Mouse (Mus musculus): ENCODE data around the gene Tmem232.
"Not testable (repeated sequence)": the region's sequence is repeated elsewhere in the genome, so short reads cannot be mapped to it uniquely, and the experiment has no call there.

Gene Tmem232

DNA sequence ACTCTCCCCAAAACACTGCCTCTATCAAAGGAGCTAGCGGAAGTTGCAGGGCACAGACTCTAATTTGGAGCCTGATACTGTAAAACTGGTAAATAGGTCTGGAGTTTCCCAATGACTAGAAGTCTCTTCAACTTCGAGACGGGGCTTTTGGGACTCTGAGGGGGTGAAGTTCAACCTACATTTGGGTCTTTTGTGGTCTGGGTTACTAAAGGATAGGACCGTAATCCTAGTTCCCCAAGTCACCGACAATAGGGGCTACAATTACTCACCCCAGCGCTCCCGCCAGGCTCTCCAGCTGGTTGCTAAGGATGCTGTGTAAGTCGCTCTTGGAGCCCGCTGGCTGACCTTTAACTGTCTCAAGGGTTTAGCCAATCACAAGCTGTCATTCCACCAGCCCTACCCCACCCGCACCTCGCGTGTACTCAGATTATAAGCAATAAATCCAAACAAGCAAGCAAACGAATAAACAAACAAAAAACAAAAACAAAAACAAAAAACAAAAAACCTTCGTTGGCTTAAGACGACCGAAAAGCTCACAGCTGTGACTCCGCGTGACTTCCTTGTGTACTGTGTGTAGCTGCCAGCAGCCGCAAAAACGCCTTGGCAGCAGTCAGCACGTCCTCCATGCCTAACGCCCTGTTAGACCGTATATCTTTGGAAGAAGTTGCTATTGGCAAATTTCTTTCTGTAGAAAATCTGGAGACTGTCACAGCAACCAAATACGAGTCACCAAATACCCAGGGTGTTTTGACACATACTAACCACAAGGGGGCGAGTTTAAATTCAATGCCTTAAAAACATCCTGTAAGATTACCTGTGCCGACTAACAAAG lies at the start of gene Tmem232:
TSS of gene Tmem232 (minus strand) at position 342 of the 832 bp plus-strand sequence.
- DNase-seq: peak; percentile 34 to 37

- no peak for DNase-seq
These were observed 46.3 kb upstream of the Tmem232 start for GRCm38 (mm10) chr17:65586892-65587291.

GRCm38 (mm10) chr17:65581440-65581839 lies 40.9 kb upstream of the Tmem232 start:
- DNase-seq: no peak

DNA sequence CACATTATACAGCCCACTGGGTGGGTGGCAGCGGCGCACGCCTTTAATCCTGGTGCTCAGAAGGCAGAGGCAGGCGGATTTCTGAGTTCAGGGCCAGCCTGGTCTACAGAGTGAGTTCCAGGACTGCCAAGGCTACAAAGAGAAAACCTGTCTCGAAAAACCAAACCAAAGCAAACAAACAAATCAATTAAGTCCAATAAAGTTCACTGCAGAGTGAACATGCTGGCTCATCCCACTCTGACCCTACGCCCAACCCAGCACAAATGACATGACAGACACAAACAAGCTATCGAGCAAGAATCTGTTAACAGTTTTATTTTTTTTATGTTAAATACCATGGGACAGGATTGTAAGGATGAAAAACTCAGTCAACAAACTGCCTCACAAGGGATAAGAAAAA lies 39.2 kb upstream of the Tmem232 start:
- no peak for DNase-seq

GRCm38 (mm10) chr17:65575339-65575738 lies 34.8 kb upstream of the Tmem232 start:
- peak; percentile 20 to 26 for DNase-seq

DNA sequence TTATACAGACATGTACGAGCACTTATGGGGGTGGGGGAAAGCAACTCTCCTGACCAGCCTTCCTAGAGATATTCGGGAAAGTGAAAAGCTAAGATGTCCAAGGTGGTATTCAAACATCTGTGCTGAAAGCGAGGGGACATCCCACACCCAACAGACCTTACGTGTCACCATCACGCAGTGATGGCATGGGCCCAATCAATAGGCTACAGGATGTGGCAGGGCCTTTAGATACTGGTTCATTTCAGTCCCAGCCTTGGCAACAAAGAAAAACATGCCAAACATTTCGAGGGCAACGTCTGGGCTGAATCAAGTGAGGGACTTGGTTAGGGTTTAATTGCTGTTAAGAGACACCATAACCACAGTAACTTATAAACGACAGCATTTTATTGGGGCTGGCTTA lies 34.3 kb upstream of the Tmem232 start:
- DNase-seq: no peak

GRCm38 (mm10) chr17:65571866-65572265 lies 31.3 kb upstream of the Tmem232 start:
- no peak for DNase-seq

- no peak for DNase-seq
These were observed 30.9 kb upstream of the Tmem232 start for GRCm38 (mm10) chr17:65571466-65571865.

GRCm38 (mm10) chr17:65564189-65564588 lies 23.6 kb upstream of the Tmem232 start:
- no peak for DNase-seq

GRCm38 (mm10) chr17:65563345-65563744 lies 22.8 kb upstream of the Tmem232 start:
- DNase-seq: no peak

DNA sequence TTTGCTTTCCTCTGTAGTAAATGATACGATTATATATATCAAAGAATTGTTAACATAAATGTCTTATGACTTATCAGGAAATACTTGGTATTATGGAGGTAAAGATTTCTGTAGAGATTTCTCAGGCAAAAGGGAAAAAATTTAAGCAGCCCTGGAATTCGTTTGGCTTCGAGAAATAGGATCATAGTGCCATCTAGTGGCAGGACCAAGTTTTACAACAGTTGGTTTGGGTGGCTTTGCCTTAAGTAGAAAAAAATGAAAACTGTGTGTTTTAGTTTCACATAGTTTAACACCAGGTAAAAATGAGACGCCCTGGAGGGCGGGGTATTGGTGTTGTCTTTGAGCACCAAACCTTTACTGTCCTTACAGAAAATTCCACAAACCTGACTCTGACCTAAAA lies 22.2 kb upstream of the Tmem232 start:
- peak; percentile 65 to 70 for DNase-seq

GRCm38 (mm10) chr17:65561361-65562015 lies 20.9 kb upstream of the Tmem232 start:
- no peak for DNase-seq

- DNase-seq: peak; percentile 60 to 64
These were observed 18.7 kb upstream of the Tmem232 start for GRCm38 (mm10) chr17:65559273-65559672.

DNA sequence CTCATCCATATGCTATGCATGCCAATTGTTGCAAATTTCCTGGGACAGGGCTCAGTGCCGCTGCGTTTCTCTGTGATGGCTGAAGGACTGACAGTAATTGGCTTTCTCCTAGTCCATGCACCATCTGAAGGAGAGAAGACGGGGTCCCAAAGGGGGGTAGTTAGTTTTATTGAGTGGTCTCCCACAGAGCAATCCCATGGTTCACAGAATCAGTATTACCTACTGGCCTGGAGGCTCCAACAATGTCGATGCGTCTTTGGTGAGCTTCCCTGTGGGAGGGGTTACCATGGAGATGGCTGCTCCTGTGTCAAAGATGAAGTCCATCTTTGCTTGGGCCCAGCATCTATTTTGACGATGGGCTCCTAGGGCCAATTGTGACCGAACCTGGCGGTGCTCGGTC lies 18.2 kb upstream of the Tmem232 start:
- no peak for DNase-seq

- DNase-seq: peak; percentile 53
These were observed 17.6 kb upstream of the Tmem232 start for GRCm38 (mm10) chr17:65558217-65558616.

- no peak for DNase-seq
These were observed 16.6 kb upstream of the Tmem232 start for GRCm38 (mm10) chr17:65557212-65557611.

DNA sequence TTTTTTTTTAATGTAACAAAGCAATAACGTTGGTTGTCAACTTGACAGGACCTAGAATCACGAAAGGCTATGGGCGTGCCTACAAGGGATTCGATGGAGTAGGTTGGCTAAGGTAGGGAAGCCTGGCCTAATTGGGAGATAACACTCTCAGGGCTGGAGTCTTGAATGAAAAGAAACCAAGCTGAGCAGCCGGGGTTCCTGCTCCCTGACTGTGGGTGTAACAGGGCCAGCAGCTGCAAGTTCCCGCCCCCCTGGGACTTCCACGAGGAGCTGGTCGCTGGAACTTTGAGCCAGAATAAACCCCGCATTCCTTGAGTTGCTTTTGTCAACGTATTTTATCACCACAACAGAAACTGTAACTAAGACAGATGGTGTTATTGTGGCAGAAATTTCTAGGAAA lies 16.2 kb upstream of the Tmem232 start:
- no peak for DNase-seq

DNA sequence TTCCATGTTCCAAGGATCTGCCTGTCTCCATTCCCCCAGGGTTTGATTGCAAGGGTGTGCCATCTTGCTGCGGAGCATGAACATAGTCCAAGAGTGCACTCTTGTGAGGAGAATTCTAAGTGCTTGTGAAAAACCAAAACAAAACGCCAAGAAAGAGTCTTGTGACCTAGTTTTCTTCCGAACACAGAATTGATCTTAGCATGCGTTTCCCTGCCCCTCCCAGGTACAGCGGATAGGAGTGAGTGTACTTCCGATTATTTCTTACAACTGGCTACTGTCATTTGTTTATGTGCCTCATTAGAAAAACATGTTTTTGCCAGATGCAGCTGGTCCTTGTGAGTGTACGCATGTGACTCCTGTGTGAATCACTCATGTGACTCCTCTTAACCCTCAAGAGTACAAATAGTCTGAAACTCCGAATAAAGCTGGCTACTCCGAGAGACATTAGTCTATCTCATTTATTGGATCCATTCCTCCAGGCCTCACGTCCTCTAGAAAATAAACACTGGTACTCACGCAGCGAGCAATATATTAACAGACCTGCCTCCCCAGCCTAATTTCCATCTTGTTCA lies 11.9 kb upstream of the Tmem232 start:
- DNase-seq: no peak

DNA sequence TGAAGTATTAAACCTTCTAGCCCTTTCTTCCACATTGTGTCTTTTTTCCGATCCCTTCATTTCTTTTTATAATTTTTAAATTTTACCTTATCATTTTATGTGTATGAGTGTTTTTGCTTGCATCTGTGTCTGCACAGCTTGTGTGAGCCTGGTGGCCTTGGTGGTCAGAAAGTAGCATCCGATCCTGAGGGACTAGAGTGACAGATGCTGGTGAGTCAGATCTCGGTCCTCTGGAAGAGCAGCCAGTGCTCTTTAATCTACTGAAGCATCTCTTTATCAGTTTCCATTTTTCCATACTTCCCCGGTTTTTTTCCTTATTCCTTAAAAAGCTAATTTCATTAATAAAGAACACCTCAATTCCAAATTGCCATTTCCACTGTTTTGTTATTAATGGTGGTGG lies 9.8 kb upstream of the Tmem232 start:
- DNase-seq: no peak

DNA sequence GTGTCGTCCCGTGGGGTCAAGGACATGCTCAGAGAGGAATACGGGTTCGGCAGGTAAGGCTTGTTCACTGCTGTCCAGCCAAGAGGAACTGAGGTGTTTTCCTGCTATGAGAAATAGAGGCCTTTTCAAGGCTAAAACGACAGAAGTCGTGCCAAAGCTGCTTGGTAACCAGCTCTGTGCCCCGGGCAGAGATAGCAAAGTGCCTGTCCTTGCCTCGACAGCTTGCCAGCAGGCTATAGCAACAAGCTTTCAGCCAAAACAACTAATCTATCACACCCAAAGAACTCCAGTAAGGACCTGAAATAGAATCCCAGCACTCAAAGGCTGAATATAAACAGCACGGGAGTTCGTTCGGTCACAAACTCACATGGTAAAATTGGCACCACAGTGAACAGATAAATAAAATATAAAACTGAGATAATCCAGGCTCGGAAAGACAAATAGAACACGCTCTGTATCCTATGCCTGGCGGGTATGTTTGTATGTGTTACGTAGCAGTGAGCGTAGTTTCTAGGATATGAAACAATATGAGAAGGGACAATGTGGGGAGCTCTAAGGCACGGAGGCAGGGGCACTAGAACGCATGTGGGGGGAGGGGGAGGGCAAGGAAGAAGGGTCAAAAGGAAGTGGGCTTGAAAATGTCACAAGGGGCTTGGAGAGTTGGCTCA lies 8.2 kb upstream of the Tmem232 start:
- no peak for DNase-seq

GRCm38 (mm10) chr17:65546221-65546620 lies 5.6 kb upstream of the Tmem232 start:
- DNase-seq: not testable (repeated sequence)

GRCm38 (mm10) chr17:65536156-65536555 lies 4.4 kb downstream of the Tmem232 start:
- peak; percentile 51 to 54 for DNase-seq

DNA sequence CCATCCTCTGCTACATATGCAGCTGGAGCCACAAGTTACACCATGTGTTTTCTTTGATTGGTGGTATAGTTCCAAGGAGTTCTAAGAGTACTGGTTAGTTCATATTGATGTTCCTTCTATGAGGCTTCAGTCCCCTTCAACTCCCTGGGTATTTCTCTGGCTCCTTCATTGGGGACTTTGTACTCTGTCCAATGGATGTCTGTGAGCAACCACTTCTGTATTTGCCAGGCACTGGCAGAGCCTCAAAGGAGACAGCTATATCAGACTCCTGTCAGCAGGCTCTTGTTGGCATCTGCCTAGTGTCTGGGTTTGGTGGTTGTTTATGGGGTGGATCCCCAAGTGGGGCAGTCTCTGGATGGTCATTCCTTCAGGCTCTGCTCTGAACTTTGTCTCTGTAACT lies 8.2 kb downstream of the Tmem232 start:
- DNase-seq: not testable (repeated sequence)
